Comparison of ENCODE assay signal across 15 mouse cellular contexts in genomic region chr1:191774106-191774505, GRCm38 (mm10). TPM values are rescaled to one million over a fixed set of nuclear protein-coding genes. Genes with fewer than 3 reads are reported as not detected.
A peak's percentile ranks its signal among the peaks of the same experiment; 100 is the strongest.
DNase-seq lines count a peak whose midpoint lies in the region; TF ChIP-seq lines count a peak whose summit lies in the region.
"Had no signal": no experiment of that assay in that cellular context is flagged by ENCODE, and none has a peak within 500 bp of the region (broad histone marks: within the 10 kb centered on the region; RNA-seq: fewer than 3 reads in every experiment).

No protein-coding gene starts in this region.

- H3K4me3 ChIP-seq in left cerebral cortex, adult 2 months = no peak overlapping the region
- H3K4me3 ChIP-seq in layer of hippocampus, adult 2 months = no peak overlapping the region
- H3K4me3 ChIP-seq: erythroblast, embryonic 14.5 days; heart, embryonic 13.5 days; liver, embryonic 15.5 days; neural tube, embryonic 12.5 days had no signal

- DNase-seq in cerebellum, adult 18-20 months = peak; percentile 33 to 39
- DNase-seq in cerebellum, postnatal 4 days (ENCODE audit: low spot score in 2 of 2) = no peak
- peak; percentile 52 for DNase-seq in left cerebral cortex, postnatal 4 days
- no peak for DNase-seq in left cerebral cortex, adult 2 months (ENCODE audit: extremely low spot score in 1 of 2, low spot score in 2 of 2)
- peak; percentile 63 for DNase-seq in NIH3T3 (ENCODE audit: low read depth)
- DNase-seq in cerebellum, postnatal 14 days = peak; percentile 68 to 69
- no peak for DNase-seq in layer of hippocampus, adult 2 months (ENCODE audit: low spot score in 2 of 2)
- DNase-seq: heart, postnatal 36 days; lung, postnatal 36 days; right cerebral cortex, postnatal 14 days; thymus, postnatal 14 days had no signal

- intact Hi-C loops in left cerebral cortex, postnatal 4 days (cut with DNase I) = no loop called here
- intact Hi-C loops in left cerebral cortex, adult 2 months (cut with DNase I) = no loop called here

- no peak for TF ChIP-seq CTCF in left cerebral cortex, adult 2 months (IDR thresholded peaks at IDR 0.05)
- TF ChIP-seq CTCF in layer of hippocampus, adult 2 months (conservative IDR thresholded peaks at IDR 0.05) = no peak

- no peak overlapping the region for H3K27ac ChIP-seq in left cerebral cortex, adult 2 months
- H3K27ac ChIP-seq in layer of hippocampus, adult 2 months = no peak overlapping the region; the same call in 1 of the 2 replicates
- H3K27ac ChIP-seq: heart, embryonic 13.5 days; liver, embryonic 15.5 days; neural tube, embryonic 12.5 days had no signal

RNA-seq across cellular contexts. Expression of gene Nek2, which starts 47.1 kb away (rescaled TPM):
- total RNA-seq in left cerebral cortex, postnatal 4 days (2021) = 1 to 10 TPM; 4.8 to 6.1 TPM
- 1 to 10 TPM; 1.2 to 1.3 TPM for total RNA-seq in left cerebral cortex, adult 2 months (2021)
- 1 to 10 TPM; 1.0 to 1.3 TPM for total RNA-seq in layer of hippocampus, adult 2 months (2021)

RNA-seq across cellular contexts. Expression of gene Lpgat1, which starts 56.5 kb away (rescaled TPM):
- total RNA-seq in left cerebral cortex, postnatal 4 days (2021) = 10 to 100 TPM; 91.7 to 92.3 TPM
- 100 to 1,000 TPM; 189 to 194 TPM for total RNA-seq in left cerebral cortex, adult 2 months (2021)
- 100 to 1,000 TPM; 128 to 129 TPM for total RNA-seq in layer of hippocampus, adult 2 months (2021)

Comparison
In these comparisons a context has a peak if more than half of its experiments do, and no peak if none do; other contexts are left out.
1. DNase-seq: peak in cerebellum, adult 18-20 months (2 of 2), left cerebral cortex, postnatal 4 days (single experiment), NIH3T3 (single experiment) and cerebellum, postnatal 14 days (2 of 2); none in cerebellum, postnatal 4 days (0 of 2), left cerebral cortex, adult 2 months (0 of 2) and layer of hippocampus, adult 2 months (0 of 2).